Mouse (Mus musculus): ENCODE data around the gene Aspg. TPM values are rescaled to one million over a fixed set of nuclear protein-coding genes. Genes with fewer than 3 reads are reported as not detected.

The Aspg gene
- polyA plus RNA-seq (2011; ENCODE audit: insufficient read length, low read depth, missing spikeins) = 0.35 and 1.3 TPM in 2 replicates

GRCm38 (mm10) chr12:112106541-112106971 lies at the start of gene Aspg:
Aspg (plus strand) TSS chr12:112106679.
- peak within 1 kb of the TSS; percentile 6; the same call in 1 of the 2 replicates for H3K4me3 ChIP-seq (ENCODE audit: insufficient read depth, low read length)
- no peak within 1 kb of the TSS for H3K27ac ChIP-seq (ENCODE audit: insufficient read depth, low read length)
- H3K4me1 ChIP-seq (ENCODE audit: control insufficient read depth, insufficient read depth, low read length) = no peaks in the 10 kb centered on the region
- no peak for TF ChIP-seq POLR2A (IDR thresholded peaks at IDR 0.05; ENCODE audit: low read depth, low read length)
- no peak for TF ChIP-seq CTCF (IDR thresholded peaks at IDR 0.05; ENCODE audit: borderline replicate concordance, insufficient read depth, low read length)

GRCm38 (mm10) chr12:112077651-112078050 lies 28.8 kb upstream of the Aspg start:
- peak; percentile 98 for TF ChIP-seq CTCF (IDR thresholded peaks at IDR 0.05; ENCODE audit: borderline replicate concordance, insufficient read depth, low read length)
- no peak for TF ChIP-seq POLR2A (IDR thresholded peaks at IDR 0.05; ENCODE audit: low read depth, low read length)
- Histone ChIP-seq H3K27ac (ENCODE audit: insufficient read depth, low read length) (no peak overlapping the region), H3K4me3 (ENCODE audit: insufficient read depth, low read length) (no peak overlapping the region), H3K4me1 (ENCODE audit: control insufficient read depth, insufficient read depth, low read length) (no peaks in the 10 kb centered on the region)

GRCm38 (mm10) chr12:112079911-112080310 lies 26.6 kb upstream of the Aspg start:
- Histone ChIP-seq H3K4me3 (ENCODE audit: insufficient read depth, low read length) (no peak overlapping the region), H3K4me1 (ENCODE audit: control insufficient read depth, insufficient read depth, low read length) (no peaks in the 10 kb centered on the region), H3K27ac (ENCODE audit: insufficient read depth, low read length) (no peak overlapping the region)
- TF ChIP-seq CTCF (IDR thresholded peaks at IDR 0.05; ENCODE audit: borderline replicate concordance, insufficient read depth, low read length) = no peak
- no peak for TF ChIP-seq POLR2A (IDR thresholded peaks at IDR 0.05; ENCODE audit: low read depth, low read length)

- H3K27ac ChIP-seq (ENCODE audit: insufficient read depth, low read length) = no peak overlapping the region
- no peak overlapping the region for H3K4me3 ChIP-seq (ENCODE audit: insufficient read depth, low read length)
- no peaks in the 10 kb centered on the region; the same call in 1 of the 2 replicates for H3K4me1 ChIP-seq (ENCODE audit: control insufficient read depth, insufficient read depth, low read length)
- TF ChIP-seq CTCF (IDR thresholded peaks at IDR 0.05; ENCODE audit: borderline replicate concordance, insufficient read depth, low read length) = no peak
- no peak for TF ChIP-seq POLR2A (IDR thresholded peaks at IDR 0.05; ENCODE audit: low read depth, low read length)
Measured at GRCm38 (mm10) chr12:112080911-112081310, 25.6 kb upstream of the Aspg start.

- no peak overlapping the region for H3K4me3 ChIP-seq (ENCODE audit: insufficient read depth, low read length)
- no peak for TF ChIP-seq CTCF (IDR thresholded peaks at IDR 0.05; ENCODE audit: borderline replicate concordance, insufficient read depth, low read length)
- TF ChIP-seq POLR2A (IDR thresholded peaks at IDR 0.05; ENCODE audit: low read depth, low read length) = no peak
- no peaks in the 10 kb centered on the region; the same call in 1 of the 2 replicates for H3K4me1 ChIP-seq (ENCODE audit: control insufficient read depth, insufficient read depth, low read length)
- H3K27ac ChIP-seq (ENCODE audit: insufficient read depth, low read length) = no peak overlapping the region
Measured at GRCm38 (mm10) chr12:112082241-112082640, 24.2 kb upstream of the Aspg start.

- Histone ChIP-seq H3K27ac (ENCODE audit: insufficient read depth, low read length) (no peak overlapping the region), H3K4me3 (ENCODE audit: insufficient read depth, low read length) (no peak overlapping the region), H3K4me1 (ENCODE audit: control insufficient read depth, insufficient read depth, low read length) (no peaks in the 10 kb centered on the region; the same call in 1 of the 2 replicates)
- TF ChIP-seq CTCF (IDR thresholded peaks at IDR 0.05; ENCODE audit: borderline replicate concordance, insufficient read depth, low read length) (no peak), POLR2A (IDR thresholded peaks at IDR 0.05; ENCODE audit: low read depth, low read length) (no peak)
Measured at GRCm38 (mm10) chr12:112086250-112086649, 20.2 kb upstream of the Aspg start.

GRCm38 (mm10) chr12:112086726-112087125 lies 19.8 kb upstream of the Aspg start:
- Histone ChIP-seq H3K4me3 (ENCODE audit: insufficient read depth, low read length) (no peak overlapping the region), H3K4me1 (ENCODE audit: control insufficient read depth, insufficient read depth, low read length) (no peaks in the 10 kb centered on the region; the same call in 1 of the 2 replicates), H3K27ac (ENCODE audit: insufficient read depth, low read length) (no peak overlapping the region)
- no peak for TF ChIP-seq CTCF (IDR thresholded peaks at IDR 0.05; ENCODE audit: borderline replicate concordance, insufficient read depth, low read length)
- no peak for TF ChIP-seq POLR2A (IDR thresholded peaks at IDR 0.05; ENCODE audit: low read depth, low read length)

- TF ChIP-seq POLR2A (IDR thresholded peaks at IDR 0.05; ENCODE audit: low read depth, low read length) (no peak), CTCF (IDR thresholded peaks at IDR 0.05; ENCODE audit: borderline replicate concordance, insufficient read depth, low read length) (no peak)
- Histone ChIP-seq H3K27ac (ENCODE audit: insufficient read depth, low read length) (no peak overlapping the region), H3K4me1 (ENCODE audit: control insufficient read depth, insufficient read depth, low read length) (no peaks in the 10 kb centered on the region; the same call in 1 of the 2 replicates), H3K4me3 (ENCODE audit: insufficient read depth, low read length) (no peak overlapping the region)
Measured at GRCm38 (mm10) chr12:112088609-112089324, 17.7 kb upstream of the Aspg start.

- TF ChIP-seq POLR2A (IDR thresholded peaks at IDR 0.05; ENCODE audit: low read depth, low read length) (no peak), CTCF (IDR thresholded peaks at IDR 0.05; ENCODE audit: borderline replicate concordance, insufficient read depth, low read length) (peak; percentile 93; the same call in 1 of the 2 replicates)
- no peaks in the 10 kb centered on the region for H3K4me1 ChIP-seq (ENCODE audit: control insufficient read depth, insufficient read depth, low read length)
- no peak overlapping the region for H3K27ac ChIP-seq (ENCODE audit: insufficient read depth, low read length)
- no peak overlapping the region for H3K4me3 ChIP-seq (ENCODE audit: insufficient read depth, low read length)
Measured at GRCm38 (mm10) chr12:112091054-112091453, 15.4 kb upstream of the Aspg start.

- Histone ChIP-seq H3K27ac (ENCODE audit: insufficient read depth, low read length) (no peak overlapping the region), H3K4me1 (ENCODE audit: control insufficient read depth, insufficient read depth, low read length) (no peaks in the 10 kb centered on the region), H3K4me3 (ENCODE audit: insufficient read depth, low read length) (no peak overlapping the region)
- TF ChIP-seq POLR2A (IDR thresholded peaks at IDR 0.05; ENCODE audit: low read depth, low read length) = no peak
- TF ChIP-seq CTCF (IDR thresholded peaks at IDR 0.05; ENCODE audit: borderline replicate concordance, insufficient read depth, low read length) = no peak
Measured at GRCm38 (mm10) chr12:112094261-112094880, 12.1 kb upstream of the Aspg start.

All from embryonic fibroblast, embryonic 13.5 days (primary cell).